Comparison of ENCODE assay signal across 9 mouse cellular contexts in the genomic region with DNA sequence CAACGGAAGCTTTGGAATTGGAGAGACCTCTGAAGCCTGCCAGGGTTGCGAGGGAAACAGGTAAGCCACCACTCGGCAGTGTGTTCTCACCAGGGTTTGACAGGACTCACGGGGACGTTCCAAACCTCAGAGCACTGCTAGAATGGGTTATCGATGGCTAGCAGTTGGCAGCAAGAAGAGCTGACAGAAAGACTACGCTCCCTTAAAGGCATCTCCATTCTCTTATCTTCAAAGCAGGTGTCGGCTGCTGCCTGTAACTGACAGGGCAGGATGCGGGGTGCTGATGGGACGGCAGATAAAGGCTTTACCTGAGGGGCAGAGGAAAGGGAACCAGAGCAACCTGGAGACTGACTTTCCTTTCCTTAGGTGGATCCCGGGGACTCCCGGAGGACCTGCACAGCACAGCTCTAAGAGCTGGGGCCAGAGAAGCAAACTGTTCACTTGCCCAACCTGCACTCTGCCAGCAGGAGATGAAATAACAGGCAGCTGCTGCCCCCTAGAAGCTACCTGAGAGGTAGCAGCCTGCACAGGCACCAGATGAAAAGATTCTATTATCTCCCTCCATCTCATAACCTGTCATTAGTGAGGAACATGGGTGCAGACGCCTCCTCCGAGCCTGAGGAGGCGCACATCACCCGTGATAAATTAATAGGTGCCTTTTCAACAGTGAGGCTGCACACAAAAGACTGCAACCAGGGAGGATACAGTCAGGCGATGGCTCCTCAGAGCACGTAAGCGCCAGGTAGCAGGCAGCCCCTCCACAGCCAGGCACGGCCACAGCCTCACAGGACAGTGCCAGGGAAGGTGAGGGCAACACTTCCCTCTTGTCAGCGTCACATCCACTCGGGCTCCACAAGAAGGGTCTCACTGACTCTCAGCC. TPM values are rescaled to one million over a fixed set of nuclear protein-coding genes. Genes with fewer than 3 reads are reported as not detected.
DNase-seq lines count a peak whose midpoint lies in the region; ATAC-seq and TF ChIP-seq lines count a peak whose summit lies in the region.
"Had no signal": no experiment of that assay in that cellular context is flagged by ENCODE, and none has a peak within 500 bp of the region (broad histone marks: within the 10 kb centered on the region; RNA-seq: fewer than 3 reads in every experiment).

No protein-coding gene starts in this region.

- H3K4me3 ChIP-seq in heart, embryonic 16.5 days (ENCODE audit: low read length), result no peak overlapping the region
- H3K4me3 ChIP-seq in heart, embryonic 12.5 days, result no peak overlapping the region
- no peak overlapping the region for H3K4me3 ChIP-seq in E14TG2a.4 (replicated peaks; ENCODE audit: low read length)
- H3K4me3 ChIP-seq in midbrain, embryonic 16.5 days (ENCODE audit: low read depth, low read length), result no peak overlapping the region

- H3K36me3 ChIP-seq in heart, embryonic 16.5 days (ENCODE audit: control insufficient read depth, insufficient read depth), result peaks cover 1% of the 10 kb centered on the region
- H3K36me3 ChIP-seq in heart, embryonic 12.5 days, result peaks cover 12% of the 10 kb centered on the region
- peaks cover 64% of the 10 kb centered on the region for H3K36me3 ChIP-seq in E14TG2a.4 (ENCODE audit: insufficient read depth, low read length)
- H3K36me3 ChIP-seq in midbrain, embryonic 16.5 days (ENCODE audit: control insufficient read depth, insufficient read depth, low read length), result peaks cover under 1% of the 10 kb centered on the region

- H3K27ac ChIP-seq in heart, embryonic 16.5 days (ENCODE audit: low read length), result no peak overlapping the region
- no peak overlapping the region for H3K27ac ChIP-seq in heart, embryonic 12.5 days (ENCODE audit: poor library complexity, severe bottlenecking)
- H3K27ac ChIP-seq in midbrain, embryonic 16.5 days (ENCODE audit: low read length), result no peak overlapping the region

- peak; percentile 20; the same call in 1 of the 2 replicates for ATAC-seq in heart, embryonic 16.5 days (replicated peaks; ENCODE audit: extremely low read depth, insufficient read depth, low FRiP score)
- ATAC-seq in heart, embryonic 12.5 days (ENCODE audit: insufficient number of reproducible peaks, low FRiP score), result no peak
- ATAC-seq in midbrain, embryonic 16.5 days, result peak; percentile 79

- no peak overlapping the region for H3K4me2 ChIP-seq in heart, embryonic 16.5 days (ENCODE audit: low read depth, low read length)
- no peak overlapping the region for H3K4me2 ChIP-seq in heart, embryonic 12.5 days
- no peak overlapping the region for H3K4me2 ChIP-seq in midbrain, embryonic 16.5 days (ENCODE audit: low read length)

- peak; percentile 53 to 57 for DNase-seq in cerebellum, postnatal 14 days
- no peak for DNase-seq in layer of hippocampus, adult 8-10 months (ENCODE audit: low spot score in 2 of 2)
- no peak for DNase-seq in kidney, adult 9 months
- no peak for DNase-seq in right cerebral cortex, postnatal 14 days
- DNase-seq: heart, postnatal 36 days had no signal

- no peaks in the 10 kb centered on the region for H3K27me3 ChIP-seq in heart, embryonic 16.5 days (ENCODE audit: control insufficient read depth, insufficient read depth, low read length)
- H3K27me3 ChIP-seq in heart, embryonic 12.5 days (replicated peaks), result no peaks in the 10 kb centered on the region
- H3K27me3 ChIP-seq in E14TG2a.4 (ENCODE audit: insufficient read depth, low read length), result no peaks in the 10 kb centered on the region
- no peaks in the 10 kb centered on the region for H3K27me3 ChIP-seq in midbrain, embryonic 16.5 days (ENCODE audit: control insufficient read depth, insufficient read depth, low read depth, low read length)

- H3K9ac ChIP-seq in heart, embryonic 16.5 days (ENCODE audit: low read length), result no peak overlapping the region
- H3K9ac ChIP-seq in heart, embryonic 12.5 days, result no peak overlapping the region
- peak overlapping the region; percentile 44 for H3K9ac ChIP-seq in midbrain, embryonic 16.5 days (ENCODE audit: low read depth, low read length)

- WGBS in heart, embryonic 16.5 days, result 63% methylated on average over 22 of the region's 22 CpGs
- 72% methylated on average over 22 of the region's 22 CpGs for WGBS in heart, embryonic 12.5 days
- 76% methylated on average over 22 of the region's 22 CpGs for WGBS in midbrain, embryonic 16.5 days

- no peaks in the 10 kb centered on the region for H3K9me3 ChIP-seq in heart, embryonic 16.5 days (replicated peaks; ENCODE audit: control insufficient read depth, low read length)
- 0 out of 2 replicates have a peak, but pooled peaks cover 1% of the 10 kb centered on the region for H3K9me3 ChIP-seq in heart, embryonic 12.5 days (replicated peaks)
- no peaks in the 10 kb centered on the region for H3K9me3 ChIP-seq in E14TG2a.4 (ENCODE audit: low read length)
- H3K9me3 ChIP-seq in midbrain, embryonic 16.5 days (replicated peaks; ENCODE audit: control insufficient read depth, low read length, poor library complexity, severe bottlenecking), result no peaks in the 10 kb centered on the region

- peaks cover 30% of the 10 kb centered on the region for H3K4me1 ChIP-seq in heart, embryonic 16.5 days (ENCODE audit: control insufficient read depth, insufficient read depth, low read length)
- peaks cover 54% of the 10 kb centered on the region for H3K4me1 ChIP-seq in heart, embryonic 12.5 days (replicated peaks)
- peaks cover 68% of the 10 kb centered on the region for H3K4me1 ChIP-seq in E14TG2a.4 (replicated peaks; ENCODE audit: low read depth, low read length)
- 0 out of 2 replicates have a peak, but pooled peaks cover under 1% of the 10 kb centered on the region for H3K4me1 ChIP-seq in midbrain, embryonic 16.5 days (ENCODE audit: control insufficient read depth, insufficient read depth, low read length)

- peak; percentile 44 for TF ChIP-seq CTCF in E14TG2a.4 (conservative IDR thresholded peaks at IDR 0.05; ENCODE audit: low read length)

RNA-seq across cellular contexts. Expression of a gene that starts 32.8 kb away (rescaled TPM):
- 44.1 and 44.6 TPM in 2 replicates for polyA plus RNA-seq in heart, embryonic 16.5 days (2015; fragmentation: Nextera tagmentation; extraction: Ambion mirVana)
- polyA plus RNA-seq in heart, embryonic 12.5 days (2016; fragmentation: Nextera tagmentation; extraction: Ambion mirVana), result 44.1 and 44.3 TPM in 2 replicates
- 57.0 and 58.7 TPM in 2 replicates for polyA plus RNA-seq in midbrain, embryonic 16.5 days (2015; fragmentation: Nextera tagmentation; extraction: Ambion mirVana)
- 10 to 100 TPM; 44.2 to 48.7 (median 46.2) TPM for total RNA-seq in layer of hippocampus, adult 8-10 months (2022)

RNA-seq across cellular contexts. Expression of a gene that starts 37.0 kb away (rescaled TPM):
- 29.3 and 33.8 TPM in 2 replicates for polyA plus RNA-seq in heart, embryonic 16.5 days (2015; fragmentation: Nextera tagmentation; extraction: Ambion mirVana)
- 37.8 and 39.9 TPM in 2 replicates for polyA plus RNA-seq in heart, embryonic 12.5 days (2016; fragmentation: Nextera tagmentation; extraction: Ambion mirVana)
- polyA plus RNA-seq in midbrain, embryonic 16.5 days (2015; fragmentation: Nextera tagmentation; extraction: Ambion mirVana), result 22.8 and 23.3 TPM in 2 replicates
- 10 to 100 TPM; 52.4 to 57.7 (median 54.2) TPM for total RNA-seq in layer of hippocampus, adult 8-10 months (2022)

RNA-seq across cellular contexts. Expression of a gene that starts 59.7 kb away (rescaled TPM):
- not detected in 2 replicates for polyA plus RNA-seq in heart, embryonic 16.5 days (2015; fragmentation: Nextera tagmentation; extraction: Ambion mirVana)
- not detected in 2 replicates for polyA plus RNA-seq in heart, embryonic 12.5 days (2016; fragmentation: Nextera tagmentation; extraction: Ambion mirVana)
- 0.45 and 0.77 TPM in 2 replicates for polyA plus RNA-seq in midbrain, embryonic 16.5 days (2015; fragmentation: Nextera tagmentation; extraction: Ambion mirVana)
- 10 to 100 TPM in 2 of 4 experiments, 1 to 10 TPM in 2; 8.6 to 11.8 (median 10.3) TPM for total RNA-seq in layer of hippocampus, adult 8-10 months (2022)
- total RNA-seq: heart, postnatal 36 days had no signal

Comparison
In these comparisons a context has a peak if more than half of its experiments do, and no peak if none do; other contexts are left out.
1. DNase-seq: peak in cerebellum, postnatal 14 days (2 of 2); none in layer of hippocampus, adult 8-10 months (0 of 2), kidney, adult 9 months (single experiment) and right cerebral cortex, postnatal 14 days (single experiment).